Mouse (Mus musculus): ENCODE data around the gene Krt12.

The Krt12 gene

GRCm38 (mm10) chr11:99422159-99422558 is at the start of gene Krt12:
TSS of gene Krt12 (minus strand) at chr11:99422259.
- DNase-seq (ENCODE audit: low read depth in 1 of 2, low spot score in 2 of 2): no peak

GRCm38 (mm10) chr11:99469228-99469627 is 47.2 kb upstream of the Krt12 start:
- DNase-seq (ENCODE audit: low read depth in 1 of 2, low spot score in 2 of 2): no peak

- no peak for DNase-seq (ENCODE audit: low read depth in 1 of 2, low spot score in 2 of 2)
Measured at GRCm38 (mm10) chr11:99468566-99468965, 46.5 kb upstream of the Krt12 start.

- DNase-seq (ENCODE audit: low read depth in 1 of 2, low spot score in 2 of 2): no peak
Measured at GRCm38 (mm10) chr11:99466316-99466715, 44.3 kb upstream of the Krt12 start.

- DNase-seq (ENCODE audit: low read depth in 1 of 2, low spot score in 2 of 2): no peak
Measured at GRCm38 (mm10) chr11:99464836-99465235, 42.8 kb upstream of the Krt12 start.

GRCm38 (mm10) chr11:99463155-99463554 is 41.1 kb upstream of the Krt12 start:
- DNase-seq (ENCODE audit: low read depth in 1 of 2, low spot score in 2 of 2): no peak

GRCm38 (mm10) chr11:99461736-99462135 is 39.7 kb upstream of the Krt12 start:
- no peak for DNase-seq (ENCODE audit: low read depth in 1 of 2, low spot score in 2 of 2)

- no peak for DNase-seq (ENCODE audit: low read depth in 1 of 2, low spot score in 2 of 2)
Measured at GRCm38 (mm10) chr11:99458887-99459286, 36.8 kb upstream of the Krt12 start.

GRCm38 (mm10) chr11:99454759-99455158 is 32.7 kb upstream of the Krt12 start:
- DNase-seq (ENCODE audit: low read depth in 1 of 2, low spot score in 2 of 2): no peak

GRCm38 (mm10) chr11:99454044-99454443 is 32.0 kb upstream of the Krt12 start:
- DNase-seq (ENCODE audit: low read depth in 1 of 2, low spot score in 2 of 2): no peak

- DNase-seq (ENCODE audit: low read depth in 1 of 2, low spot score in 2 of 2): no peak
Measured at GRCm38 (mm10) chr11:99448769-99449168, 26.7 kb upstream of the Krt12 start.

- no peak for DNase-seq (ENCODE audit: low read depth in 1 of 2, low spot score in 2 of 2)
Measured at GRCm38 (mm10) chr11:99441220-99441619, 19.2 kb upstream of the Krt12 start.

- DNase-seq (ENCODE audit: low read depth in 1 of 2, low spot score in 2 of 2): no peak
Measured at GRCm38 (mm10) chr11:99439465-99439864, 17.4 kb upstream of the Krt12 start.

GRCm38 (mm10) chr11:99437972-99438371 is 15.9 kb upstream of the Krt12 start, which contains the start of gene Krt20:
TSS of gene Krt20 (minus strand) at chr11:99438150.
- no peak for DNase-seq (ENCODE audit: low read depth in 1 of 2, low spot score in 2 of 2)

GRCm38 (mm10) chr11:99436625-99437024 is 14.6 kb upstream of the Krt12 start:
- DNase-seq (ENCODE audit: low read depth in 1 of 2, low spot score in 2 of 2): no peak

- no peak for DNase-seq (ENCODE audit: low read depth in 1 of 2, low spot score in 2 of 2)
Measured at GRCm38 (mm10) chr11:99430670-99431069, 8.6 kb upstream of the Krt12 start.

GRCm38 (mm10) chr11:99420586-99420985 is 1.5 kb downstream of the Krt12 start:
- no peak for DNase-seq (ENCODE audit: low read depth in 1 of 2, low spot score in 2 of 2)

GRCm38 (mm10) chr11:99417819-99418218 is 4.2 kb downstream of the Krt12 start:
- no peak for DNase-seq (ENCODE audit: low read depth in 1 of 2, low spot score in 2 of 2)

- DNase-seq (ENCODE audit: low read depth in 1 of 2, low spot score in 2 of 2): no peak
Measured at GRCm38 (mm10) chr11:99416902-99417301, 5.2 kb downstream of the Krt12 start.

GRCm38 (mm10) chr11:99414463-99415147 is 7.5 kb downstream of the Krt12 start:
- no peak for DNase-seq (ENCODE audit: low read depth in 1 of 2, low spot score in 2 of 2)

- no peak for DNase-seq (ENCODE audit: low read depth in 1 of 2, low spot score in 2 of 2)
Measured at GRCm38 (mm10) chr11:99413247-99413646, 8.8 kb downstream of the Krt12 start.

- no peak for DNase-seq (ENCODE audit: low read depth in 1 of 2, low spot score in 2 of 2)
Measured at GRCm38 (mm10) chr11:99406186-99406585, 15.9 kb downstream of the Krt12 start.

- DNase-seq (ENCODE audit: low read depth in 1 of 2, low spot score in 2 of 2): no peak
Measured at GRCm38 (mm10) chr11:99399956-99400549, 22.0 kb downstream of the Krt12 start.
